Mouse (Mus musculus) cerebellum, postnatal 36 days (tissue): ENCODE results near the gene Jak1.
"Not testable (repeated sequence)": the region's sequence is repeated elsewhere in the genome, so short reads cannot be mapped to it uniquely, and the experiment has no call there.

Experiments used
- DNase-seq, 2 experiments: peaks; one replicate each; pipeline ENCODE4 v3.0.0; 2021 to 2022; ENCODE audit warnings: mixed read lengths in 2 of 2

Jak1 gene

DNA sequence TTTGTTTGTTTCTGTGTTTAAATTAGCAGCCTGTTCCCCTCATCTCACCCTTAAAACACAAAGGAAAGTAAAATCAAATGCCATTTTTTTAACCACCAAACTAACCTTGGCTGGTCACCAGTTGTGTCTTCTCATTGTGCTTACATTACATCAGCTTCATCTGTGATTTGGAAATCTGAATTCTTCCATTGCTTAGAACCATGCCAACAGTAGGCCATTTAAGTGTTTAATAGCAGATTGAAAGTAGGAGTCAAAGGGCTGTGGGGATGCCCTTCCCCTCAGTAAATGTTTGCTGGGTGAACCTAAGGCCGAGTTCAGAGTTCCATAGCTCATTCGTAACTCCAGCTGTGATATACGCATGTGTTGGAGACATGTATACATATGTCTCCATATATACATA is 10.8 kb upstream of the Jak1 start:
- DNase-seq = no peak

GRCm38 (mm10) chr4:101270734-101271133 is 5.7 kb upstream of the Jak1 start:
- no peak for DNase-seq

GRCm38 (mm10) chr4:101268506-101268905 is 3.4 kb upstream of the Jak1 start:
- not testable (repeated sequence) for DNase-seq

GRCm38 (mm10) chr4:101265523-101265922 is 441 bp upstream of the Jak1 start:
- DNase-seq = no peak

DNA sequence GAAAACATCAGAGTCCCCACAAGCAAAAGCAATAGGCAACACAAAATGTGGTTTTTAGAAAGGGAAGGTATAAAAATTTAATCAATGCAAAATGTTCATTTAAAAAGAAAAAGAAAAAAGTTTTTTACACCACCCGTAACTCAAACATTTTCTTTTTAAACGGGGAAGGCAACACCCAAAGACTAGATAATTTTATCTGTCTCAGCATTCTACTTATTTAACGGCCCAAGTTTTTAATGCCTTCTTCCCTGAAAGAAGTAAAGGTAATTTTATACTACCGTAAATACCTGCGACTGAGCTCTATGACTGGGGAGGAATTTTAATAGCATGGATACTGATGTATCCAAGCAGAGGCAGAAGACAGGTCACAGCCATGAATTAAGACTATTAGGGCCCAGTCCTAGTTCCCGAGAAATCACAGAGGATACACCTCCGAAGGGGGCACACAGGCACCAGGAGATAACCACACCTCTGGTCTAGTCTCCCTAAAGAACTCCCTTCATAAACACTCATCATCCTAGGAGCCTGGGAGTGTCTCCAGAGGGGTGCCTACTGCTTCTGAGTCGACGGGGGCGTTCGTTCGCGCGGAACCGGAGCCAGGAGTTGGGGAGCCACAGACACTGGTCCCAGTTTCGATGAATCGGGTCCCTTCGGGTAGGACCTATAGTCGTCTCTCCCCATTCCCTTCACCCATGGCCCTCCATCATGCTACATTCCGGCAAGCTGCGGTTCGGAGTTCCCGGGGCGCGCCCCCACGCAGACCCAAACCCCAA is 928 bp downstream of the Jak1 start:
- DNase-seq = peak in 1 of 2 experiments; percentile 18

GRCm38 (mm10) chr4:101261596-101261995 is 3.5 kb downstream of the Jak1 start:
- no peak for DNase-seq

DNA sequence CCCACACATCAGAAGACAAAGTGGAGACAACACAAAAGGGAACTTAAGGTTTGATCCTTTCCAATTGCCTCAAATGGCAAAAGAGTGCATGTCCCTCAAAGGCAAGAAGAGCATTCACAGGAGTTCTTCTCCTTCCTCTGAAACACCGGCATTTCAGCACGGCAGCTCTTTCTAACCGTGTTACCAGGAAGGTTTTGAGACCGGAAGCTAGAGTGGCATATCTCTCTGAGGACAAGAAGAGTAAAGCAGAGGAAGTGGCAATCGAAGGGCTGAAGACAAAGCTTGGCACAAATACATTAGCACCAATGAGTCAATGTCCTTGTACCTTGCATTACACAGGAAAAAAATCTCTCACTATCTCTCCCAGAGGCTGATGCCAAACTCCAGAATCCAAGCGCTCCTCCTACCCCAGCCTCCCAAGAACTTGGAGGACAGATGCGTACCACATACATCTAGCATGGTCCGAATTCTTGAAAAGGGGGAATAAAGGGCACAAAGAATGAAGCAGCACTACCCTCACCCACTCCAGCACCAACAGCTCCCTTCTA is 4.3 kb downstream of the Jak1 start:
- no peak for DNase-seq

DNA sequence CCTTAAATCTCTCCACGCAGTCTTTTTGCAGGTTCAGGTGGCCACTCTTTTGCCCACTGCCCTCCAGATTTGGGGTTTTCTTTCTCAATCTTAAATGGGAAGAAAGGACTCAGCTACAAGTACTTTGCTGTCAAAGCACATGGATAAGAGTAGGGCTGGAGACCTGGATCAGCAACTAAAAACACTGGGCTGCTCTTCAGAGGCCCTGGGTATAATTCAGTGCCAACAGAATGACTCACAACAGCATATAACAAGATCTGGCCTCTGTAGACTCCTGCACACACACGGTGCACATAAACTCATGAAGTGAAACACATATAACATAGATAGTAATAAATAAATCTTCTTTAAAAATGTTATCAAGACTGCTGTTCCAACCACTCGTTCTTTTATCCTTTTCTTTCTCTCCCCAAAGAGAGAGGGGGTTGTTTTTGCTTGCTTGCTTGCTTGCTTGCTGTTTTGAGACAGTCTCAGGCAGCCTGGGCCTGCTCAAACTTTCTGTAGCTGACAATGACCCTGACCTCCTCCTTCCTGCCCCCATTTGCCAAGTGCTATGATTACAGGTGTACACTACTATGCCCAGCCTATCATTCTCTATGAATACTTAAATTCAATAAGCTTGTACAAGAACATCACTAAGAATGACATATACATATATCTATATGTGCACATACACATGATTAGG is 8.4 kb downstream of the Jak1 start:
- no peak for DNase-seq

GRCm38 (mm10) chr4:101254606-101255349 is 10.3 kb downstream of the Jak1 start:
- no peak for DNase-seq

DNA sequence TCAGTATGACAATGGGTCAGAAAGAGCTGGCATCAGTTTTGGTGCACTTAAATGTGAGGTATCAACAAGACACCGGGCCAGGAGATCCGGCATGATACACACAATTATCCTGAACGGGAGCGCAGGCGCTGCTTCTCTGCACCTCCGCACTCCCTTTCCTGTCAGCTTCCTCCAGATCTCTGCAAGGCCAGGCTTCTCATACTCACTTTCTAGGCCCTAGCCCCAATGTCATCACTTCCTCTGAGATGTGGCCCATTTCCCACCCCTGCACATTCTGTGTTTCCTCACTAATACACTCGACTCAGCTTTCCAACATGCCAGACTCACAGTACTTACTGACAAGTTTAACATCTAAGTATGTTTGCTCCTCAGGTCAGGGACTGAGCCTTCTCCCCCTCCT is 11.1 kb downstream of the Jak1 start:
- no peak for DNase-seq

DNA sequence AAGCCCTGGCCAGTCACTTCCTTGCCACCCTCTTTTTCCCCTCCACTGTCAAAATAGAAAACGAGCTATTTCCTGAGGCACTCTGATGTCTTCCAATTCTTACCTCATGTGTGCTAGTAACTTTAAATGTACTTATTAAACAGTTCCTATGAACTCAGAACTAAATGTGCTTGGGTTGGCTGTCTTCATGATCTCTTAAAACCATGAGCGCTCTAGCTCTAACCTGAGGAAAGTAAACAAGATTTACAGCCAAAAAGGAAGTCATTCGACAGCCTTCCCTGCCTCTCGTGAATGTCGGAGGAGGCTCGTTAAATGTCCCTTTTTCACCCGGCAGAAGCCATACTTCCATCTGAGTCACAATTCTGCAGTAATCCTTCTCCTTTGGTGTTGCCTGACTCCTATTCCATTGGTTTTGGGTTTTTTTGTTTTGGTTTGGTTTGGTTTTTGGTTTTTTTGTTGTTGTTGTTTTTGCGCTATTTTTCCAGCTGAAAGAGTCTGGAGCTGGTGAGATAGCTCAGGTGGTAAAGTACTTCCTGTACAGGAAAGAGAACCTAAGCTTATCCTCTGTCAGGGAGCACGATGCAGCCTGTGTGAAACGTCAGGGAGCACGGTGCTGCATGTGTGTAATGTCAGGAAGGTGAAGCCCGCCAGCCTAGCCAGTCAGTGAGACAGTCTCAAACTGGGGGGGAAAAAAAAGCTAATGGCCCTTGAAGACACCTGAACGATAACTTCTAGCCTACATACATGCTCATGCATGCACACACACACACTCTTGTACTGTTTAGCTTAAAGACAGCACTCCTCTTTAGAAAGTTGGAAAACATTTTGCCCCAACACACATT is 12.1 kb downstream of the Jak1 start:
- DNase-seq = no peak

GRCm38 (mm10) chr4:101252016-101252415 is 13.1 kb downstream of the Jak1 start:
- DNase-seq = no peak

- no peak for DNase-seq
These were observed 14.9 kb downstream of the Jak1 start for GRCm38 (mm10) chr4:101249977-101250743.

DNA sequence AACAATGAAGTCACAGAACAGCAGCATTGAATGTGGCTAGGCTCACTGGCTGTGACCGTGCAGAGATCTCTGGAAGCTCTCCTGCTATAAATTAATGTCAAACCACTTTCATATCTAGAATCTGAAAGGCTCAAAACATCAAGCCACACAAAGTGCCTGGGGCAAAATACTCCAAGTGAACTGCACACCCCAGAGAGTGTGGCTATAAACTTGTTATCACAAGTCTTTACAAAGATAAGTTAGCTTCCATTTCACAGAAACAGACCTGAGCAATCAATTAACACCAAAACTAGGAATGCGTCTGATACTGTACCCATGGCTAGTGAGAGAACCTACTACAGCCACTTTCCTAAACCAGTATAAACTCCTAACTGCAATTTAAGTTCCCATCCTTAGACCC is 17.7 kb downstream of the Jak1 start:
- DNase-seq = no peak

DNA sequence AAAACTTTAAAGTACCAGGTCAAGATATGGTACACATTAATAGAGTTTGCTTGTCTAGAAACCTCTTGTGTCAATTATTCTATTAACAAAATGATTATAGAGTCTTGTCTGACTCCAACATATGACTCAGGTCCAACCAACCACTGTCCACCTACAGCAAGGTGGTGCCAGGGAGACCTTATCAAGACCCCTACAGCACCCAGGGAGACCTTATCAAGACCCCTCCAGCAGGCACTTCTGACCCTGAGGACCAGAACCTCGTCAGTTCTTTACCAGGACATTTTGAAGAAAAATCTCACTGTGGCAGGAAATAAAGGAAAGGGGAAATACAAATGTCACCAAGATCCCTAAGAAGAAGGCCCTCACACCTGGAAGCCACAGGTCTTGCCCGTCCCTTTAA is 18.5 kb downstream of the Jak1 start:
- no peak for DNase-seq

GRCm38 (mm10) chr4:101244257-101245011 is 20.6 kb downstream of the Jak1 start:
- DNase-seq = no peak

DNA sequence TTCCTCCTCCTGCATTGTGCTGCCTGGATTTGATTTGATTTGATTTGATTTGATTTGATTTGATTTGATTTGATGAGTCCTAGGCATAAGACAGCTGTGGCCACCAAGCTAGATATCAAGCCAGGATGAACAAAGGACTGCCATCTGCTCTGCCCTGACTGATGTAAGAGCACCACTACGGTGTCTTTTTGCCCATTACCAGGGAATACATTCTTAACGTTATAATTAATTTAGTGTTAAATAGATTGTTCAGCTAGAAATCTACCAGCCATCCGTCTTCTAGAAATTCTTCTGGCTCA is 24.3 kb downstream of the Jak1 start:
- DNase-seq = no peak

DNA sequence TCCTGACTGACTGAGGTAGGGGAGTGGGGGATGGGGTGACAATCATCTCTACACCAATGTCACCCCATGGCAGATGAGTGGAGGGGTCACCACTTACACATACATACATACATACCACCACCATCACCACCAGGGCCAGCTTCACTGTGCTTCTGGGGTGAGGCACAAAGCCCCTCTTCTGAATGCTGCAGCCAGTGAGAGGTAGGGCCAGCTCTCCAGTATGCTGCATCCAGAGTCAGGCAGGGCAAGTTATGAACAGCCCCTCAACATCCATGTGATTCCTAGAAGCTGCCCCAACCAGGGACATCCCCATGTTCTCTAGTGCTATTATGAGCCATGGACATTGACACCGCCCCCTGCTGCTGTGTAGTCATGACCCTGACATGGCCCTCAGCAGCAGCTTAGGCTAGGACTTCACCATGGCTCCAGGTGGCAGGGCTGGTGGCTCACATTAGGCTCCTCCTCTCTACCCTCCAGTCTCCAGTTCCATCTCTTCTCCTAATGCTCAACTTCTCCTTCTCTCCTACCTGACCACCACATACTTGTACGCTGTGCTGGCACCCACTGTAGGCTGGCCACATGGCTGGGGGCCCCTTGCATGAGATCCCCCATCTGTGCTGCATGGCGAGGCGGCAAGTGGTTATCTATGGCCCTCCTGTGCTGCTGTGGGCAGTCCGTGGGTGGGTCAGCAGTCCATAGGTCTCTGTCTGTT is 24.8 kb downstream of the Jak1 start:
- DNase-seq = no peak

- DNase-seq = no peak
These were observed 25.5 kb downstream of the Jak1 start for GRCm38 (mm10) chr4:101239313-101240162.
